Mouse (Mus musculus) G1E (cell line): Measurements from ENCODE around the gene Mrpl54.

Experiments
- CTCF ChIP-seq: IDR thresholded peaks from 2 replicates; pipeline ENCODE4 v1.5.1; 2012; ENCODE audit warnings: low read depth, low read length, inconsistent platforms, mixed read lengths
- GATA1 ChIP-seq: IDR thresholded peaks from 2 replicates; pipeline ENCODE4 v1.6.1; 2012; ENCODE audit warnings: borderline replicate concordance, low read length, inconsistent platforms, mixed read lengths
- POLR2AphosphoS5 ChIP-seq: IDR thresholded peaks from 2 replicates; pipeline ENCODE4 v1.6.1; 2012; ENCODE audit warnings: low read depth, low read length, inconsistent platforms; ENCODE audit not compliant: insufficient replicate concordance

GRCm38 (mm10) chr10:81254886-81255285 lies 11.8 kb downstream of the Mrpl54 start:
- no peak for TF ChIP-seq POLR2AphosphoS5
- TF ChIP-seq CTCF: no peak
- TF ChIP-seq GATA1: no peak
